In genomic region chr19:8881034-8881392, GRCm38 (mm10) we compare ENCODE assay signal across 10 mouse cellular contexts. TPM values are rescaled to one million over a fixed set of nuclear protein-coding genes. Genes with fewer than 3 reads are reported as not detected.
DNase-seq lines count a peak whose midpoint lies in the region; ATAC-seq and TF ChIP-seq lines count a peak whose summit lies in the region.
"Had no signal": no experiment of that assay in that cellular context is flagged by ENCODE, and none has a peak within 500 bp of the region (broad histone marks: within the 10 kb centered on the region; RNA-seq: fewer than 3 reads in every experiment).

No protein-coding gene starts in this region.

- no peak for TF ChIP-seq POLR2A in kidney, adult 2 months (IDR thresholded peaks at IDR 0.05; ENCODE audit: low read depth, low read length)
- no peak for TF ChIP-seq POLR2A in bone marrow macrophage, adult 2 months (IDR thresholded peaks at IDR 0.05; ENCODE audit: borderline replicate concordance, low read depth, low read length)

- ATAC-seq in hindbrain, embryonic 14.5 days (ENCODE audit: low FRiP score), result no peak
- 0 out of 2 replicates have a peak, but pooled peaks have one; percentile 8 for ATAC-seq in midbrain, embryonic 12.5 days (ENCODE audit: low FRiP score, low read depth)

- H3K36me3 ChIP-seq in kidney, adult 2 months (ENCODE audit: control insufficient read depth, insufficient read depth, low read length), result no peaks in the 10 kb centered on the region
- H3K36me3 ChIP-seq in hindbrain, embryonic 14.5 days (replicated peaks; ENCODE audit: control insufficient read depth, insufficient read depth), result peaks cover 23% of the 10 kb centered on the region
- peaks cover 21% of the 10 kb centered on the region for H3K36me3 ChIP-seq in midbrain, embryonic 12.5 days

- no peak for TF ChIP-seq CTCF in kidney, adult 2 months (conservative IDR thresholded peaks at IDR 0.05; ENCODE audit: insufficient read depth, insufficient read length, low read depth, low read length)
- no peak for TF ChIP-seq CTCF in bone marrow macrophage, adult 2 months (IDR thresholded peaks at IDR 0.05; ENCODE audit: low read depth, low read length)

- H3K4me1 ChIP-seq in kidney, adult 2 months (ENCODE audit: control insufficient read depth, insufficient read depth, low read length), result no peaks in the 10 kb centered on the region; the same call in 1 of the 2 replicates
- H3K4me1 ChIP-seq in bone marrow macrophage, adult 2 months (ENCODE audit: control insufficient read depth, insufficient read depth, low read length), result no peaks in the 10 kb centered on the region; the same call in 1 of the 2 replicates
- peaks cover 7% of the 10 kb centered on the region for H3K4me1 ChIP-seq in hindbrain, embryonic 14.5 days (replicated peaks; ENCODE audit: control insufficient read depth, insufficient read depth, low read length)
- H3K4me1 ChIP-seq in midbrain, embryonic 12.5 days, result peaks cover 12% of the 10 kb centered on the region

- no peak for DNase-seq in kidney, adult 2 months
- no peak for DNase-seq in kidney, postnatal 10 days
- DNase-seq in hindbrain, embryonic 14.5 days (ENCODE audit: low spot score), result no peak
- DNase-seq in urinary bladder, postnatal 36 days (ENCODE audit: low spot score in 2 of 2), result no peak
- no peak for DNase-seq in adrenal gland, adult 8-10 months
- no peak for DNase-seq in cerebellum, adult 11-12 months

- H3K27ac ChIP-seq in kidney, adult 2 months (ENCODE audit: insufficient read depth, low read depth, low read length), result no peak overlapping the region
- H3K27ac ChIP-seq in bone marrow macrophage, adult 2 months (ENCODE audit: insufficient read depth, low read depth, low read length), result no peak overlapping the region
- peak overlapping the region; percentile 79; the same call in 1 of the 2 replicates for H3K27ac ChIP-seq in hindbrain, embryonic 14.5 days
- H3K27ac ChIP-seq in midbrain, embryonic 12.5 days (replicated peaks), result no peak overlapping the region

- H3K9me3 ChIP-seq in hindbrain, embryonic 14.5 days (ENCODE audit: control insufficient read depth, low read length), result no peaks in the 10 kb centered on the region
- no peaks in the 10 kb centered on the region for H3K9me3 ChIP-seq in midbrain, embryonic 12.5 days

- H3K4me2 ChIP-seq in hindbrain, embryonic 14.5 days (replicated peaks), result peak overlapping the region; percentile 86
- H3K4me2 ChIP-seq in midbrain, embryonic 12.5 days (replicated peaks), result peak overlapping the region; percentile 92

- no peaks in the 10 kb centered on the region for H3K27me3 ChIP-seq in kidney, adult 2 months (replicated peaks; ENCODE audit: control insufficient read depth, insufficient read depth, low read length)
- no peaks in the 10 kb centered on the region for H3K27me3 ChIP-seq in hindbrain, embryonic 14.5 days (ENCODE audit: control insufficient read depth, insufficient read depth, low read length)
- H3K27me3 ChIP-seq in midbrain, embryonic 12.5 days, result no peaks in the 10 kb centered on the region
- H3K27me3 ChIP-seq: Patski had no signal

- H3K4me3 ChIP-seq in kidney, adult 2 months (ENCODE audit: insufficient read depth, low read depth, low read length), result peak overlapping the region; percentile 97
- H3K4me3 ChIP-seq in bone marrow macrophage, adult 2 months (ENCODE audit: insufficient read depth, low read length), result peak overlapping the region; percentile 90
- H3K4me3 ChIP-seq in hindbrain, embryonic 14.5 days (replicated peaks; ENCODE audit: low read length), result peak overlapping the region; percentile 60
- H3K4me3 ChIP-seq in midbrain, embryonic 12.5 days, result peak overlapping the region; percentile 69

- WGBS in kidney, adult 2 months, result 14% methylated on average over 3 of the region's 3 CpGs
- WGBS in hindbrain, embryonic 14.5 days, result 17% methylated on average over 3 of the region's 3 CpGs
- WGBS in midbrain, embryonic 12.5 days, result 14% methylated on average over 3 of the region's 3 CpGs

- peak overlapping the region; percentile 81 for H3K9ac ChIP-seq in hindbrain, embryonic 14.5 days
- H3K9ac ChIP-seq in midbrain, embryonic 12.5 days (replicated peaks), result peak overlapping the region; percentile 80

RNA-seq across cellular contexts. Expression of gene Uqcc3, which starts 0.3 kb away (rescaled TPM):
- polyA plus RNA-seq in kidney, adult 2 months (2012; rRNA removed), result 49.4 and 74.7 TPM in 2 replicates
- polyA plus RNA-seq in bone marrow macrophage, adult 2 months (2012; ENCODE audit: insufficient read depth, insufficient read length, missing spikeins), result 37.2 and 40.9 TPM in 2 replicates
- 49.1 and 60.6 TPM in 2 replicates for polyA plus RNA-seq in hindbrain, embryonic 14.5 days (2014; fragmentation: Nextera tagmentation; extraction: Ambion mirVana)
- 59.6 and 63.5 TPM in 2 replicates for polyA plus RNA-seq in midbrain, embryonic 12.5 days (2016; fragmentation: Nextera tagmentation; extraction: Ambion mirVana)
- 10 to 100 TPM; 53.2 to 91.0 (median 63.1) TPM for total RNA-seq in adrenal gland, adult 8-10 months (2022)

RNA-seq across cellular contexts. Expression of gene Lbhd1, which starts 2.5 kb away (rescaled TPM):
- polyA plus RNA-seq in kidney, adult 2 months (2012; rRNA removed), result 1.6 and 2.2 TPM in 2 replicates
- polyA plus RNA-seq in bone marrow macrophage, adult 2 months (2012; ENCODE audit: insufficient read depth, insufficient read length, missing spikeins), result 12.6 and 13.7 TPM in 2 replicates
- polyA plus RNA-seq in hindbrain, embryonic 14.5 days (2014; fragmentation: Nextera tagmentation; extraction: Ambion mirVana), result 33.0 and 39.9 TPM in 2 replicates
- polyA plus RNA-seq in midbrain, embryonic 12.5 days (2016; fragmentation: Nextera tagmentation; extraction: Ambion mirVana), result 92.7 and 97.2 TPM in 2 replicates
- total RNA-seq in adrenal gland, adult 8-10 months (2022), result 10 to 100 TPM in 3 of 4 experiments, 1 to 10 TPM in 1; 9.6 to 22.4 (median 14.5) TPM

RNA-seq across cellular contexts. Expression of gene Gm49403, which starts 2.7 kb away (rescaled TPM):
- polyA plus RNA-seq in kidney, adult 2 months (2012; rRNA removed), result not detected in 2 replicates
- not detected in 2 replicates for polyA plus RNA-seq in bone marrow macrophage, adult 2 months (2012; ENCODE audit: insufficient read depth, insufficient read length, missing spikeins)
- not detected in 2 replicates for polyA plus RNA-seq in hindbrain, embryonic 14.5 days (2014; fragmentation: Nextera tagmentation; extraction: Ambion mirVana)
- not detected in 2 replicates for polyA plus RNA-seq in midbrain, embryonic 12.5 days (2016; fragmentation: Nextera tagmentation; extraction: Ambion mirVana)
- total RNA-seq in adrenal gland, adult 8-10 months (2022), result not detected
- total RNA-seq: gastrocnemius, postnatal 10 days had no signal
- polyA plus RNA-seq: Patski had no signal

RNA-seq across cellular contexts. Expression of gene 1810009A15Rik, which starts 7.6 kb away (rescaled TPM):
- 21.7 and 23.9 TPM in 2 replicates for polyA plus RNA-seq in kidney, adult 2 months (2012; rRNA removed)
- 40.1 and 43.1 TPM in 2 replicates for polyA plus RNA-seq in bone marrow macrophage, adult 2 months (2012; ENCODE audit: insufficient read depth, insufficient read length, missing spikeins)
- 42.7 and 49.2 TPM in 2 replicates for polyA plus RNA-seq in hindbrain, embryonic 14.5 days (2014; fragmentation: Nextera tagmentation; extraction: Ambion mirVana)
- polyA plus RNA-seq in midbrain, embryonic 12.5 days (2016; fragmentation: Nextera tagmentation; extraction: Ambion mirVana), result 81.0 and 87.1 TPM in 2 replicates
- total RNA-seq in adrenal gland, adult 8-10 months (2022), result 10 to 100 TPM; 32.6 to 54.7 (median 45.3) TPM

RNA-seq across cellular contexts. Expression of gene Gm49416, which starts 7.7 kb away (rescaled TPM):
- not detected in 2 replicates for polyA plus RNA-seq in kidney, adult 2 months (2012; rRNA removed)
- polyA plus RNA-seq in bone marrow macrophage, adult 2 months (2012; ENCODE audit: insufficient read depth, insufficient read length, missing spikeins), result 4.9 TPM in 1 of 2 replicates, not detected in the other
- 2.5 TPM in 1 of 2 replicates, not detected in the other for polyA plus RNA-seq in hindbrain, embryonic 14.5 days (2014; fragmentation: Nextera tagmentation; extraction: Ambion mirVana)
- not detected in 2 replicates for polyA plus RNA-seq in midbrain, embryonic 12.5 days (2016; fragmentation: Nextera tagmentation; extraction: Ambion mirVana)
- 10 to 100 TPM in 1 of 4 experiments, 1 to 10 TPM in 3; 2.6 to 10.6 (median 6.0) TPM for total RNA-seq in adrenal gland, adult 8-10 months (2022)
